ENCODE assay signal across 8 mouse cellular contexts in genomic region chr6:3182889-3183818, GRCm38 (mm10).
A peak's percentile ranks its signal among the peaks of the same experiment; 100 is the strongest.
DNase-seq lines count a peak whose midpoint lies in the region; ATAC-seq lines count a peak whose summit lies in the region.

No protein-coding gene starts in this region.

- peak; percentile 24 for DNase-seq in Muller cell, postnatal 12 days (ENCODE audit: inconsistent ontology term)
- peak; percentile 43 for DNase-seq in kidney, postnatal 10 days
- DNase-seq in lung, postnatal 36 days = peak; percentile 84
- DNase-seq in skeletal muscle tissue, adult 2 months (ENCODE audit: low read depth, low spot score) = peak; percentile 22
- DNase-seq in urinary bladder, postnatal 4 days (ENCODE audit: low spot score in 2 of 2) = peak; percentile 63 to 85

- H3K9me3 ChIP-seq in erythroblast, embryonic 14.5 days (ENCODE audit: control insufficient read depth, low read length) = peaks cover 11% of the 10 kb centered on the region
- peaks cover 14% of the 10 kb centered on the region for H3K9me3 ChIP-seq in heart, embryonic 16.5 days (replicated peaks; ENCODE audit: control insufficient read depth, low read length)

- no peak overlapping the region for H3K9ac ChIP-seq in heart, embryonic 16.5 days (ENCODE audit: low read length)

- H3K36me3 ChIP-seq in erythroblast, embryonic 14.5 days (ENCODE audit: control insufficient read depth) = no peaks in the 10 kb centered on the region
- no peaks in the 10 kb centered on the region for H3K36me3 ChIP-seq in heart, embryonic 16.5 days (ENCODE audit: control insufficient read depth, insufficient read depth)

- H3K27me3 ChIP-seq in erythroblast, embryonic 14.5 days (ENCODE audit: control insufficient read depth) = peaks cover 6% of the 10 kb centered on the region; the same call in 1 of the 2 replicates
- H3K27me3 ChIP-seq in heart, embryonic 16.5 days (ENCODE audit: control insufficient read depth, insufficient read depth, low read length) = no peaks in the 10 kb centered on the region

- ATAC-seq in heart, embryonic 16.5 days (replicated peaks; ENCODE audit: extremely low read depth, insufficient read depth, low FRiP score) = peak; percentile 74

- no peak overlapping the region for H3K27ac ChIP-seq in brown adipose tissue, adult 24 weeks (replicated peaks; ENCODE audit: low read depth, low read length)
- H3K27ac ChIP-seq in heart, embryonic 16.5 days (ENCODE audit: low read length) = no peak overlapping the region

- no peaks in the 10 kb centered on the region for H3K4me1 ChIP-seq in brown adipose tissue, adult 24 weeks (ENCODE audit: control insufficient read depth, insufficient read depth, insufficient read length, low read length)
- H3K4me1 ChIP-seq in erythroblast, embryonic 14.5 days (ENCODE audit: control insufficient read depth) = peaks cover 6% of the 10 kb centered on the region
- no peaks in the 10 kb centered on the region for H3K4me1 ChIP-seq in heart, embryonic 16.5 days (ENCODE audit: control insufficient read depth, insufficient read depth, low read length)

- peak overlapping the region; percentile 19 for H3K4me2 ChIP-seq in heart, embryonic 16.5 days (ENCODE audit: low read depth, low read length)

- peak overlapping the region; percentile 7 for H3K4me3 ChIP-seq in brown adipose tissue, adult 24 weeks (ENCODE audit: insufficient read depth, low read depth, low read length)
- peak overlapping the region; percentile 34 for H3K4me3 ChIP-seq in erythroblast, embryonic 14.5 days (replicated peaks)
- H3K4me3 ChIP-seq in heart, embryonic 16.5 days (ENCODE audit: low read length) = peak overlapping the region; percentile 5

- 35% methylated on average over 33 of the region's 33 CpGs for WGBS in heart, embryonic 16.5 days

Comparison
In these comparisons a context has a peak if more than half of its experiments do, and no peak if none do; other contexts are left out.
1. DNase-seq: peak in every context shown above with its lines; median percentile 84 in lung, postnatal 36 days; 74 in urinary bladder, postnatal 4 days; 43 in kidney, postnatal 10 days; 24 in Muller cell, postnatal 12 days; 22 in skeletal muscle tissue, adult 2 months.